17 mouse cellular contexts compared by ENCODE assay signal in the genomic region with DNA sequence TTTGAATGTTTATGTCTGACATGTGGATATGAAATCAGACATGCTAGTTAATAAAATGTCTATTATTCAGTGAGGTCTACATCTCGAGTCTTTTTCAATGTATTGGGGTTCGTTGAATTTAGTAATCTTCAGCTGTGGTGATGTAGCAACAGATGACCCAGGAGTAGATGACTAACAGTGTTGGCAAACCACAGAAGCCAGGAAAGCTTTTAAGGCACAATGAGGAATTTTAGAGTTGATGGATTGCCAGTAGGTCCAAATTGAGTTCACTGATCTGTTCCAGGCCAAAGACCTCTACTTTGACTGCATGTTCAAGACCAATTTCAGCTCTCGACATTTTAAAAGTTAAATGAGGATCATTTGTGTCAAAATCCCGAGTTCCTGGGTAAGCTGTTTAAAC.
DNase-seq lines count a peak whose midpoint lies in the region; ATAC-seq lines count a peak whose summit lies in the region.
"Had no signal": no experiment of that assay in that cellular context is flagged by ENCODE, and none has a peak within 500 bp of the region (broad histone marks: within the 10 kb centered on the region; RNA-seq: fewer than 3 reads in every experiment).

No protein-coding gene starts in this region.

- no peak for ATAC-seq in megakaryocyte, adult 5-6 weeks (ENCODE audit: poor library complexity, severe bottlenecking)
- ATAC-seq: forebrain, embryonic 14.5 days; hindbrain, postnatal 0 days had no signal

- DNase-seq in gastrocnemius, adult 18-20 months (ENCODE audit: low spot score), result peak; percentile 23
- no peak for DNase-seq in gastrocnemius, postnatal 4 days (ENCODE audit: low spot score in 2 of 2)
- DNase-seq in 3134 (ENCODE audit: extremely low read depth, insufficient read length, low spot score) (peak; percentile 1), NIH3T3 (ENCODE audit: low read depth) (peak; percentile 3)
- peak; percentile 57 for DNase-seq in skeletal muscle tissue, adult 2 months (ENCODE audit: low read depth, low spot score)
- no peak for DNase-seq in c-Kit-positive CD71-positive TER-119-positive erythroid progenitor cells, embryonic 14.5 days (ENCODE audit: low spot score)
- DNase-seq: adrenal gland, postnatal 14 days; cerebellum, adult 18-20 months; cerebellum, adult 9-11 months; cerebellum, postnatal 36 days; gastrocnemius, postnatal 36 days; heart, adult 18-20 months; heart, postnatal 10 days; heart, postnatal 4 days had no signal

Comparison
In these comparisons a context has a peak if more than half of its experiments do, and no peak if none do; other contexts are left out.
1. DNase-seq: peak in gastrocnemius, adult 18-20 months (single experiment), 3134 (single experiment), NIH3T3 (single experiment) and skeletal muscle tissue, adult 2 months (single experiment); none in gastrocnemius, postnatal 4 days (0 of 2) and c-Kit-positive CD71-positive TER-119-positive erythroid progenitor cells, embryonic 14.5 days (single experiment).